Mouse (Mus musculus): ENCODE measurements around the gene Ppie. TPM values are rescaled to one million over a fixed set of nuclear protein-coding genes. Genes with fewer than 3 reads are reported as not detected.
A peak's percentile ranks its signal among the peaks of the same experiment; 100 is the strongest.
"Not testable (repeated sequence)": the region's sequence is repeated elsewhere in the genome, so short reads cannot be mapped to it uniquely, and the experiment has no call there.

Ppie gene
- polyA plus RNA-seq, 1 experiment from 2014 or later = 57.2 TPM

DNA sequence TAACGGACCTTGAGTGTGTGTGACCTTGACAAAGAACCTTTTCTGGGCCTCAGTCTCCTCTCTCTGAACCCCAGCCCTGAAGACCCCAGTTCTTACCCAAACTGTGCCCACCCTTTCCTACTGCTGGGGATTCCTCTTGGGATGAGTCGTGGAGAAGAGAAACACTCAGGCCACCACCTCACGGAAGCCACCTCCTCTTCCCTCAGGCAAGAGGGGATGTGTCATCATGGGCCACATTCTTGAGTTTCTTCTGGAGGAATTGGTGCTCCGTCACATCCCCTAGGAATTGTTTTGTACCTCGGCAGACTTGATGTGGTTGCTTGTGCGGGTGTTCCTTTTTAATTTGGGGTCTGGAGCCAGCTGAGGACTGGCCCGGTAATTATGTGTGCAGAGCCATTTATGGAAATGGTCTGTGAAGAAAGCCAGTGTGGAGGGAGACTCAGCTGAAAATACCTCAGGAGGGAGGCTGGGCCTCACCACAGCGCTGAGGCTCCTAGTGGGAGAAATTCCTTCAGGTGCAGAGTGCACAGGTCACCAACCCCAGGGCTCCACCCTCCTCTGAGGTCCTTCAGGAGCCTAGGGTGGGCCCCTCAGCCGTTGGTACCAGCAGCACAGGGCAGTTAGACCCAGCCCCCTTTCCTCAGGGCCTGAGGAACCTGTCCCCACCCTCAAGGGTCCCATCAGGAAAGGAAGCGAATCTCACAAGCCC, 28.3 kb downstream of the Ppie start:
- ATAC-seq (ENCODE audit: low FRiP score, low read depth); H3K27me3 ChIP-seq: not testable (repeated sequence)

DNA sequence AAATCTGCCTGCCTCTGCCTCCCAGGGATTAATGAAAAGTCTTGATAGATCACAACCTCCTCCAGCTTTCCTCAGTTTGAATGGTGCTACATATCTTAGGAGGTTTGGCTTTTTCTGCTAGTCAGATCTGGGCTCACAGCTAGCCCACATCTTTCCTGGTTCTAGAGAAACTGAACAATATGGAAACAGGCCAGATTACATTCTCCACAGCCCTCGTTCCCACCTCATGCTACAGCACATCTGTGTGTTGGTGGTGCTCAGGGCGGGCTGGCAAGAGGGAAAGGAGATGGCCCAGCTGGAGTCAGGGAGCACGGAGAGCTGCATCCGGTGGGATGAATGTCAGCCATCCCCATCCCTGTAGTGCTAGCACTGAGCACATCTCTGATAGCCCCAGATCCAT, 29.0 kb downstream of the Ppie start:
- H3K27ac ChIP-seq (replicated peaks) = no peak overlapping the region
- ATAC-seq (ENCODE audit: low FRiP score, low read depth) = no peak
- H3K36me3 ChIP-seq = no peaks in the 10 kb centered on the region
- peaks cover 10% of the 10 kb centered on the region for H3K27me3 ChIP-seq
- no peak overlapping the region for H3K4me3 ChIP-seq
- no peak overlapping the region for H3K4me2 ChIP-seq
- WGBS = 92% methylated on average over 4 of the region's 4 CpGs
- H3K4me1 ChIP-seq (replicated peaks) = peaks cover under 1% of the 10 kb centered on the region; the same call in 1 of the 2 replicates
- no peak overlapping the region for H3K9ac ChIP-seq
- no peaks in the 10 kb centered on the region for H3K9me3 ChIP-seq

More for the DNA sequence above, 28.3 kb downstream of the Ppie start:
- not testable (repeated sequence) for H3K4me2 ChIP-seq; H3K36me3 ChIP-seq; H3K4me1 ChIP-seq (replicated peaks); H3K9ac ChIP-seq; H3K27ac ChIP-seq (replicated peaks); H3K4me3 ChIP-seq; H3K9me3 ChIP-seq
- 76% methylated on average over 10 of the region's 10 CpGs for WGBS

- H3K4me3 ChIP-seq = no peak overlapping the region
- H3K27me3 ChIP-seq = peaks cover 34% of the 10 kb centered on the region
- H3K4me1 ChIP-seq (replicated peaks) = peaks cover 11% of the 10 kb centered on the region
- no peak overlapping the region for H3K9ac ChIP-seq
- 94% methylated on average over 5 of the region's 5 CpGs for WGBS
- no peak overlapping the region for H3K4me2 ChIP-seq
- H3K9me3 ChIP-seq = no peaks in the 10 kb centered on the region
- H3K27ac ChIP-seq (replicated peaks) = no peak overlapping the region
- no peak for ATAC-seq (ENCODE audit: low FRiP score, low read depth)
- H3K36me3 ChIP-seq = no peaks in the 10 kb centered on the region
Measured at GRCm38 (mm10) chr4:123108056-123108455, 31.7 kb downstream of the Ppie start.

GRCm38 (mm10) chr4:123106864-123107263, 32.9 kb downstream of the Ppie start:
- H3K9me3 ChIP-seq = no peaks in the 10 kb centered on the region
- H3K4me3 ChIP-seq = no peak overlapping the region
- no peak overlapping the region for H3K4me2 ChIP-seq
- no peak overlapping the region for H3K9ac ChIP-seq
- 95% methylated on average over 2 of the region's 2 CpGs for WGBS
- H3K36me3 ChIP-seq = no peaks in the 10 kb centered on the region
- H3K27ac ChIP-seq (replicated peaks) = no peak overlapping the region
- no peak for ATAC-seq (ENCODE audit: low FRiP score, low read depth)
- H3K4me1 ChIP-seq (replicated peaks) = peaks cover 11% of the 10 kb centered on the region
- H3K27me3 ChIP-seq = peaks cover 35% of the 10 kb centered on the region

GRCm38 (mm10) chr4:123105929-123106328, 33.8 kb downstream of the Ppie start:
- H3K36me3 ChIP-seq; ATAC-seq (ENCODE audit: low FRiP score, low read depth); H3K9me3 ChIP-seq; H3K4me2 ChIP-seq; H3K9ac ChIP-seq; H3K4me3 ChIP-seq; H3K27ac ChIP-seq (replicated peaks): not testable (repeated sequence)
- WGBS = 87% methylated on average over 7 of the region's 7 CpGs
- peaks cover 35% of the 10 kb centered on the region for H3K27me3 ChIP-seq
- peaks cover 11% of the 10 kb centered on the region for H3K4me1 ChIP-seq (replicated peaks)

DNA sequence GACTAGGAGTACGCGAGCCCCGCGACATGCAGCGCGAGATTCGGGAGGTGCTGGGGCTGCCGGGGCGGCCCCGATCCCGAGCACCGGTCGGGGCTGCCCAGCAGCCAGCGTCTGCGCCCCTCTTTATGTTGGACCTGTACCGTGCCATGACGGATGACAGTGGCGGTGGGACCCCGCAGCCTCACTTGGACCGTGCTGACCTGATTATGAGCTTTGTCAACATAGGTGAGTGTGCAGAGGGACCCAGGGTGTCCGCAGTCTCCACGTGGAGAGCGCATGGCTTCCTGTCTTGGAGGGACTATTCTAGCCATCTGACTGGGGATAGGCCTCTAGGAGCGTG, 34.3 kb downstream of the Ppie start:
- 0 out of 2 replicates have a peak overlapping the region, but pooled peaks have one; percentile 4 for H3K9ac ChIP-seq

GRCm38 (mm10) chr4:123104651-123105450, 34.9 kb downstream of the Ppie start, which contains the start of gene Bmp8b:
Gene Bmp8b, plus strand, starts transcription at chr4:123105165.
- no peaks in the 10 kb centered on the region for H3K9me3 ChIP-seq
- ATAC-seq (ENCODE audit: low FRiP score, low read depth) = peak; percentile 17; the same call in 1 of the 2 replicates
- H3K4me3 ChIP-seq = peak within 1 kb of the TSS; percentile 35
- H3K36me3 ChIP-seq = no peaks in the 10 kb centered on the region
- peak within 1 kb of the TSS; percentile 4; the same call in 1 of the 2 replicates for H3K9ac ChIP-seq
- peaks cover 35% of the 10 kb centered on the region for H3K27me3 ChIP-seq
- WGBS = 4% methylated on average over 75 of the region's 75 CpGs
- H3K4me1 ChIP-seq (replicated peaks) = peaks cover 11% of the 10 kb centered on the region
- peak within 1 kb of the TSS; percentile 56 for H3K4me2 ChIP-seq
- no peak within 1 kb of the TSS for H3K27ac ChIP-seq (replicated peaks)

More for the DNA sequence above, 34.3 kb downstream of the Ppie start:
- Histone ChIP-seq H3K9me3 (no peaks in the 10 kb centered on the region), H3K4me3 (peak overlapping the region; percentile 35), H3K4me1 (replicated peaks) (peaks cover 11% of the 10 kb centered on the region), H3K4me2 (peak overlapping the region; percentile 56), H3K27ac (replicated peaks) (no peak overlapping the region), H3K36me3 (no peaks in the 10 kb centered on the region), H3K27me3 (peaks cover 35% of the 10 kb centered on the region)
- ATAC-seq (ENCODE audit: low FRiP score, low read depth) = peak; percentile 42; the same call in 1 of the 2 replicates
- 24% methylated on average over 24 of the region's 24 CpGs for WGBS

DNA sequence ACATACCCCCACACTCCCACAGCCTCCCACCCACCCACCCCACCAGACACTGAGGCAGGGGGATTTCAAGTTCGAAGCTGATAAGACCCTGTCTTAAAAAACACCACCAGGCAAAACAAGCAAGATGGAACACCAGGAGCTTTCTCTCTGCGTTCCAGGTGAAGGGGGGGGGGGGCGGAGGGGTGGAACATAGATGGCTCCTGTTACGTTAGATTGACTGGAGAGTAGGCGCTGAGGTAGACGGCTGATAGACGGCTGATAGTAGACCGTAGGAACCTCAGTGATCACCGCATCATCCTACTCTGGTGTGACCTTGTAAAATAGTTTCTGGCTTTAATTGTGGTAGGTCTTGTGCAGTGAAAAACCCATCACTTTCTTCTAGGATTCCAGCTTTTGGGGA, 45.9 kb downstream of the Ppie start:
- no peak for ATAC-seq (ENCODE audit: low FRiP score, low read depth)
- Histone ChIP-seq H3K27ac (replicated peaks) (no peak overlapping the region), H3K36me3 (no peaks in the 10 kb centered on the region), H3K27me3 (no peaks in the 10 kb centered on the region), H3K4me1 (replicated peaks) (no peaks in the 10 kb centered on the region), H3K4me2 (no peak overlapping the region), H3K4me3 (no peak overlapping the region), H3K9me3 (no peaks in the 10 kb centered on the region), H3K9ac (no peak overlapping the region)
- 77% methylated on average over 9 of the region's 9 CpGs for WGBS

GRCm38 (mm10) chr4:123093064-123093776, 46.5 kb downstream of the Ppie start:
- 66% methylated on average over 17 of the region's 17 CpGs for WGBS
- no peaks in the 10 kb centered on the region for H3K9me3 ChIP-seq
- H3K27me3 ChIP-seq = no peaks in the 10 kb centered on the region
- peak overlapping the region; percentile 15; the same call in 1 of the 2 replicates for H3K4me2 ChIP-seq
- no peak overlapping the region for H3K9ac ChIP-seq
- H3K4me3 ChIP-seq = no peak overlapping the region
- H3K27ac ChIP-seq (replicated peaks) = no peak overlapping the region
- ATAC-seq (ENCODE audit: low FRiP score, low read depth) = peak; percentile 68; the same call in 1 of the 2 replicates
- no peaks in the 10 kb centered on the region for H3K4me1 ChIP-seq (replicated peaks)
- H3K36me3 ChIP-seq = no peaks in the 10 kb centered on the region

GRCm38 (mm10) chr4:123092621-123093020, 47.1 kb downstream of the Ppie start:
- no peak for ATAC-seq (ENCODE audit: low FRiP score, low read depth)
- WGBS = 71% methylated on average over 5 of the region's 5 CpGs
- Histone ChIP-seq H3K9ac (no peak overlapping the region), H3K36me3 (no peaks in the 10 kb centered on the region), H3K4me3 (no peak overlapping the region), H3K4me1 (replicated peaks) (no peaks in the 10 kb centered on the region), H3K4me2 (no peak overlapping the region), H3K27me3 (no peaks in the 10 kb centered on the region), H3K27ac (replicated peaks) (no peak overlapping the region), H3K9me3 (no peaks in the 10 kb centered on the region)

DNA sequence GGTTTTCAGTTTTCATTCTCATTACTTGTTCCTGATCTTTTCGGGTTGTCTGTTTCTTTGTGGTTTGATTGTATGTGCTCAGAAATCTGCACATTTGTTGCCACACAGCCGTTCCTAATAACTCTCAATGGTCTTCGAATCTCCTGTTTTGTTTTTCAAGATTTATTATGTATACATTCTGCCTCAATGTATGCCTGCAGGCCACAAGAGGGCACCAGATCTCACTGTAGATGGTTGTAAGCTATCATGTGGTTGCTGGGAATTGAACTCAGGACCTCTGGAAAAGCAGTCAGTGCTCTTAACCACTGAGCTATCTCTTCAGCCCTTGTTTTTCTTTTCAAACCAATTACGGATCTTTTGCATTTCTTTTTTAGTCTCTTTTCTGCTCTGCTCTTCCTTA, 53.4 kb downstream of the Ppie start:
- H3K9me3 ChIP-seq = no peaks in the 10 kb centered on the region
- H3K36me3 ChIP-seq = no peaks in the 10 kb centered on the region
- H3K4me2 ChIP-seq = no peak overlapping the region
- 91% methylated on average over 4 of the region's 4 CpGs for WGBS
- no peak overlapping the region for H3K4me3 ChIP-seq
- no peaks in the 10 kb centered on the region for H3K4me1 ChIP-seq (replicated peaks)
- ATAC-seq (ENCODE audit: low FRiP score, low read depth) = no peak
- no peak overlapping the region for H3K27ac ChIP-seq (replicated peaks)
- no peaks in the 10 kb centered on the region for H3K27me3 ChIP-seq
- H3K9ac ChIP-seq = no peak overlapping the region

DNA sequence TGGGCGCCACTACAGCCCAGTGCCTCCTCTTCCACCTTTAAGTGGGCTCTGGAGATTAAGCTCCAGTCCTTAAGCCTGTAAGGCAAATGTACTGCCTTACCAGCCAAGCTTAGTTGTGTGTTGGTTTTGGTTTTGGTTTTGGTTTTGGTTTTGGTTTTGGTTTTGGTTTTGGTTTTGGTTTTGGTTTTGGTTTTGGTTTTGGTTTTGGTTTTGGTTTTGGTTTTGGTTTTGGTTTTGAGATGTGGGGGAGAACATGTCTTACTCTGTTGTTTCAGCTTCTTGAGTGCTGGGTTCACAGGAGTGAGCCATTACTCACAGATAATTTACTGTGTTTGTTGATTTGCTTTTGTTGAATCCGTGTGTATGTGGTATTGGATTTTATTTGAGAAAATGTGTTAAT, 54.5 kb downstream of the Ppie start:
- no peak overlapping the region for H3K27ac ChIP-seq (replicated peaks)
- ATAC-seq (ENCODE audit: low FRiP score, low read depth) = no peak
- no peaks in the 10 kb centered on the region for H3K36me3 ChIP-seq
- H3K27me3 ChIP-seq = no peaks in the 10 kb centered on the region
- H3K4me2 ChIP-seq = no peak overlapping the region
- no peaks in the 10 kb centered on the region for H3K9me3 ChIP-seq
- H3K9ac ChIP-seq = no peak overlapping the region
- no peak overlapping the region for H3K4me3 ChIP-seq
- 87% methylated on average over 2 of the region's 2 CpGs for WGBS
- no peaks in the 10 kb centered on the region for H3K4me1 ChIP-seq (replicated peaks)
